Mouse (Mus musculus): Measurements from ENCODE around the gene Gm5891. TPM values are rescaled to one million over a fixed set of nuclear protein-coding genes. Genes with fewer than 3 reads are reported as not detected.

Gm5891 gene
- not detected in 2 replicates for polyA plus RNA-seq (2015; fragmentation: Nextera tagmentation; extraction: Ambion mirVana)

DNA sequence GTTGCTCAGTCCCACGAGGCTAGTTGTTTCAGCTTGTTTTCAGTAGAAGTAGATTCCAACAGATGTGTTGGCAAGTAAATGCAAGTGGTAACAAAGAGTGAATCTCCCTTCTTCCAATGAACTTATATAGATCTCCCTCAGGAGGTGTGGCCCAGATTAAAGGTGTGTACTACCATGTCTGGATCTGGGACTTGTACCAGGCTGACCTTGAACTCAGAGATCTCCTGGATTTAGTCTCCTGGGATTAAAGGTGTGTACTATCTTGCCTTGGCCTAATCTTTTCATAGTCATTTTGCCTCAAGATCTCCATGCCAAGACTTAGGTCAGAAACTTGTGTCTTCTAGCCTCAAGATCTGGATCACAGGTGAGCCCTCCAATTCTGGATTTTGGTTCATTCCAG, at the start of gene Gm5891:
TSS of gene Gm5891 (minus strand) at position 101 of the 400 bp plus-strand sequence.

Other genes with a start within 250 kb of the Gm5891 start
- not detected in 2 replicates for gene Gm4175, start 159.8 kb downstream of the Gm5891 start, polyA plus RNA-seq (2015; fragmentation: Nextera tagmentation; extraction: Ambion mirVana)
- gene Gm4177, start 124.6 kb downstream of the Gm5891 start, polyA plus RNA-seq (2015; fragmentation: Nextera tagmentation; extraction: Ambion mirVana): not detected in 2 replicates
- gene Vmn1r135, start 88.9 kb downstream of the Gm5891 start, polyA plus RNA-seq (2015; fragmentation: Nextera tagmentation; extraction: Ambion mirVana): not detected in 2 replicates
- not detected in 2 replicates for gene Gm5725, start 77.0 kb downstream of the Gm5891 start, polyA plus RNA-seq (2015; fragmentation: Nextera tagmentation; extraction: Ambion mirVana)
- not detected in 2 replicates for gene Vmn1r137, start 73.3 kb upstream of the Gm5891 start, polyA plus RNA-seq (2015; fragmentation: Nextera tagmentation; extraction: Ambion mirVana)
- gene Vmn1r138, start 107.6 kb upstream of the Gm5891 start, polyA plus RNA-seq (2015; fragmentation: Nextera tagmentation; extraction: Ambion mirVana): not detected in 2 replicates
- not detected in 2 replicates for gene Gm6176, start 135.0 kb upstream of the Gm5891 start, polyA plus RNA-seq (2015; fragmentation: Nextera tagmentation; extraction: Ambion mirVana)
- gene Vmn1r139, start 147.8 kb upstream of the Gm5891 start, polyA plus RNA-seq (2015; fragmentation: Nextera tagmentation; extraction: Ambion mirVana): not detected in 2 replicates
- not detected in 2 replicates for gene Gm16451, start 197.0 kb upstream of the Gm5891 start, polyA plus RNA-seq (2015; fragmentation: Nextera tagmentation; extraction: Ambion mirVana)
- gene Gm10666, start 213.4 kb upstream of the Gm5891 start, polyA plus RNA-seq (2015; fragmentation: Nextera tagmentation; extraction: Ambion mirVana): not detected in 2 replicates
- not detected in 2 replicates for gene Vmn1r142, start 242.7 kb upstream of the Gm5891 start, polyA plus RNA-seq (2015; fragmentation: Nextera tagmentation; extraction: Ambion mirVana)